Mouse (Mus musculus) adrenal gland, postnatal 14 days (tissue): ENCODE results near the gene Ildr1. TPM values are rescaled to one million over a fixed set of nuclear protein-coding genes. Genes with fewer than 3 reads are reported as not detected.

Experiments used
- DNase-seq: peaks from one replicate; pipeline ENCODE4 v3.0.0; 2021; ENCODE audit warnings: mixed read lengths
- total RNA-seq: library from RNA; stranded (reverse); gene quantifications from 2 replicates; pipeline ENCODE4 v1.2.3, GENCODE M21; 2021

Gene Ildr1
- total RNA-seq, 1 experiment from 2014 or later, result not detected

DNA sequence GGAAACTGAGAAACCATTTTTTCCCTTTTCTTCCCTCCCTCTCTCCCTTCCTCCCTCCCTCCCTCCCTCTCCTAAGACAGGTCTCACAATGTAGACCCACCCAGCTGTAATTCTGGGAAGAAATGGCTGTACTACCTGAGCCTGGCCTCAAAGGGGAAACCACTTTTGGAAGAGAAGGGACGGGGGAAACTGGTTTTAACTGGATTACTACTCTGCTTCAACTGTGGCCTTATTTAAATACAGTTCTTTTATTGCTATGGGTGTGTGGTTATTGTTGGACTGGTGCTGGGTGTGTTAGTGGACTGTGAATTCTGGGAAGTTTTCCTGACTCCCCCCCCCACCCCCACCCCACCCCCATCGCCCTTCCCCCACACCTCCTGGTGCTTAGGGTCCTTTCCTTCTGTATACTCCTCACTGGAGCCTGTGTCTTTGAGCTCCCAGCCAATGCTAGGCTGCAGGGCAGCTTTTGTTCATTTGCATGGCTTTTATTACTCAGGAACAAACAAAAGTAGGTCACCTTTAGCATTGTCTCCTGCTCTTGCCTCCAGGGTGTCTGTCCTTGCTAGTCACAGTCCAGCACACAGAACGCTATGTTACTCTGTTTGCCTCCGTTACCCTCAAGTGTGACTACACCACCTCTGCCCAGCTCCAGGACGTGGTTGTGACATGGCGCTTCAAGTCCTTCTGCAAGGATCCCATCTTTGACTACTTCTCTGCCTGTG lies 14.1 kb downstream of the Ildr1 start:
- no peak for DNase-seq

DNA sequence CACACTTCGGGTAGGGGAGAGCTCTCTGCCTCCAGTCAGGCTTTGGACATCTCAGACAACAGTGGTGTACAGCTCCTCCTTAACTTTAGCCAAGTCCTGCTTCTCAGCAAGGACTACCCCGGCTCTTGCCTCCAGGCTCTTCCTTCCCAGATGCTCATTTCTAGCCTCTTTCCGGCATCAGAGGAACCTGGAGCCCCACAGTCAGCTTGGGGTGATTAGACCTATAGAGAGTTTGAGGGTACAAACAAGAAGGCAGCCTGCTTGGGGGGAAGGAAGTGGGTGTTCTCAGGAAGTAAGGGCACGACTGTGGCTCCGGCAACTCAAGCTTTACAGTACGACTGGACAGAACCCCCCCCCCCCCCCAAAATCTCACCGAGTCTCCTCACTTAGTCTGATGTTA lies 15.0 kb downstream of the Ildr1 start:
- no peak for DNase-seq

- DNase-seq, result no peak
Observed at GRCm38 (mm10) chr16:36709405-36709804, 15.6 kb downstream of the Ildr1 start.

DNA sequence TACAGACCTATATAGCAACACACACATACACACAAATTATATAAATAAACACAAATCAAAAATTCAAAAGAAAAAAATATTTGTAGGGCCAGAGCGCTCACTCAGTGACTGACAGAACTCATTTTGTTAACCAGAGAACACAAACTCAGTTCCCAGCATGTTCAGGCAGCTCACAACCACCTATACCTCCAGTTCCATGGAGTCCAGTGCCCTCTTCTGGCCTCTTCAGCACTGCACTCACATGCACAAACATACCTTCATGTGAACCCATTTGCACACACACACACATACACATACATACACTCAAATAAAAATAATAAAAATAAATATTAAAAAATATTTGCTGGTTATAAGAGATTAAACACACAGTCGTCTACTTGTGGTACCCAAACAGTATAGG lies 17.0 kb downstream of the Ildr1 start:
- no peak for DNase-seq

DNA sequence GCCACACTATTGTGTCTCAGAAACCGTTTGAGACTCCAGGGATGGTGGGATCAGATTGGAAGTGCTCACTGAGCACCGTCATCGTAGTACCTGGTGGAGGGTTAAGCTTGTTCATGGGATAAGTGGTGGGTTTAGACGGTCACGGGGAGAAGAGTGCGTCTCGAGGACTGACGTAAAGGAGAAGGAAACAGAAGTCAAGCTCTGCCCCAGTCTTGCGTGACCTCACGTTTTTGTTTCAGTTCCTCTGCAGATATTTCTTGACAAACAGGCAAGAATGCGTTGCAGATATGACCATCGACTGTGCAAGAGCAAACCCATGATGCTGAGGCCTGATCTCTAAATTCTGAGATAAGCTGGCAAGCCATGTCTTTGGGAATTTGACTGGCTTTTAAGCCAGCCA lies 18.0 kb downstream of the Ildr1 start:
- DNase-seq, result no peak

DNA sequence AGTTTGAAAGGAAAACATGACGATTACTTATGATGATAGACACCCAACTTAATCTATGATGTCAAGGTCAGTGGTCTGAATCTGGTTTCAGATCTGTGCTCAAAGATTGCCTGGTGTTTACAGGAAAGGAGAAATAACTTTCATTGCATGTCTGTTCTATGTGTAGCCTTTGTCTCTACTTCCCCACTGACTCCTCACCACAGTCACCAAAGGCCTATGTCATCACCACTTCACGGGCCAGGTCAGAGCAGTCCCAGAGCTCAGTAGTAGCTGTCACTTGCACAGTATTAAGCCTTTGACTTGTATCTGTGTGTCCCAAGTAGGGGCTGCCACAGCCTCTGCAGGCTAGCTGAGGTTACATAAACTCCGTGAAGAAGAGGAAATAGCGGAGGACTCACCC lies 23.7 kb downstream of the Ildr1 start:
- DNase-seq, result no peak

DNA sequence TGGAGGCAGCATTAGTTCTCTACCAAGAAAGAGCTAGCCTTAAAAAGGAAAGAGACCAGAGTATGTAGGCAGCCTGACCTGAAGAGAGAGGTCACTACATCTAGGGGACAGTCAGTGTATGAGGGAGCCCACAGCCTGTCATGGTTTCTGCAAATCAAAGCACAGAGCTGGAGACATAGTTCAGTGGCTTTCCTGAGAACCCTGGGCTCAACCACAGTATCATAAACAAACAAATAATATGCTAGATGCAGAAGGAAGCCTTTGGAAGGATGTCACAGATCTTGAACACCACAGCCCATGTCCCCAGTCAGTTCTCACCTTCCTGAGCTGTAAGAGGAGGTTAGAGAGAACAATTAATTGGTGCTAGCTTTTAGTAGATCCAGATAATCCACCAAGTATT lies 24.9 kb downstream of the Ildr1 start:
- DNase-seq, result no peak

DNA sequence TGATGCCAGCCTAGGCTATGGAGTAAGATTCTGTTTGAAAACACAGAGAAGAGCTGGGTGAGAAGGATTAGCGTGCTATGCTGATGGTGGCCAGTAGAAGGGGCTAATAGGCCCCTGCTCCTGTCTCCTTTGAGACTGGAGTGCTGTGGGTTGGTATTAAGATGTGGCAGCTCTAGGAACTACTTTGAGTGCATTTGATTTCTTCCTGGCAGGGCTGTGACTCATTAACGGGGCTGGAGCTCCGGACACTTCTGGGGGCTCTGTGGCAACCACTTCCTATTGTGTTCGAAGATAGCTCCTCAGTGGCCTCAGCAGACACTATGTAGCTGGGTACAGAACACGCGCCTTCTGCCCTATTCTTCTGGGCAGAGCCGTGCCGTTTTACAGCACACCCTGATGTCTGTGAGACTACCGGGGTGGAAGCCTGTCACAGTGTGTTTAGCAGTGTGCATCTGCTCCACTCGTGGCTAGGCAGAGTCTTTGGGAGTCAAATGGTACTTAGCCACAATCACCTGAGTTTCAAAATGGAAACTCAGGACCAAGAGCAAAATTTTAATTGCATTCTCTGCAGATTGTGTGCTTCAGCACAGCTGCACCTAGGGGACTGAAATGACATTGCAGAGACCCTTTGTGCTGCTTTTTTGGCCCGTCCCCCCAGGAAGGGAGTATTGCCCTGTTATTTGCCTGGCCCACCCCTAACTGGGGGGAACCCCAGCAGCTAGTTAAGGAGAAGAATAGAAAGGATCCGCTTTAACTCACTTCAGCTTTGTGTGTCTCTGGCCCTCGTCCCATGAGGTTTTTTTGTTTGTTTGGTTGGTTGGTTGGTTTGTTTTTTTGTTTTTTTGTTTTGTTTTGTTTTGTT lies 26.6 kb downstream of the Ildr1 start:
- DNase-seq, result no peak

- DNase-seq, result no peak
Observed at GRCm38 (mm10) chr16:36722739-36723138, 29.0 kb downstream of the Ildr1 start.

- no peak for DNase-seq
Observed at GRCm38 (mm10) chr16:36723880-36724443, 30.2 kb downstream of the Ildr1 start.

DNA sequence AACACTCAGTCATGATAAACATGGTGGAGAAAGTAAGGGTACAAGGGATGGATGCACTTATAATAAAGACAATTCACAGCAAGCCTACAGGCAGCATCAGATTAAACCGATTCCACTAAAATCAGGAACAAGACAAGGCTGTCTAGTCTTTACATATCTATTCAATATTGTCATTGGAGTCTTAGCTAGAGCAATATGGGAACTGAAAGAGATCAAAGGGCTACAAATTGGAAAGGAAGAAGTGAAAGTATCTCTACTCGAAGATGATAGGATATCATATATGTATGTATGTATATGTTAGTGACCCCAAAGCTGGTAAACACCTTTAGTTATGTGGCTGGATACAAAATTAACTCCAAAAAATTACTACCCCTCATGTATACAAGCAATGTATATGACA lies 35.2 kb downstream of the Ildr1 start:
- no peak for DNase-seq

DNA sequence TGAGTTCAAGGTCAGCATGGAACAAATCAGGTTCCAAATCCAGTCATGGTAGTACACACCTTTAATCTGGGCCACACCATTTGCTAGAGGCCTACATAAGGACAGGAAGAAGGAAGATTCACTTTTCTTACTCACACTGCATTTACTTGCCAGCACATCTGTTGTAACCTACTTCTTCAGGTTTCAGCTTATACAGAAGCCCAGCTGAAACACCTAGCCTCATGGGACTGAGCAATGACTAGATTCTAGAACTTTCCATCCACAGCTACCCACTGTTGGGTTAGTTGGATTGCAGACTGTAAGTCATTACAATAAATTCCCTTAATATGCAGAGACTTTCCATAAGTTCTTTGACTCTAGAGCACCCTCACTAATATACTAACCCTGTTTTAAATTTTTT lies 38.8 kb downstream of the Ildr1 start:
- DNase-seq, result no peak

DNA sequence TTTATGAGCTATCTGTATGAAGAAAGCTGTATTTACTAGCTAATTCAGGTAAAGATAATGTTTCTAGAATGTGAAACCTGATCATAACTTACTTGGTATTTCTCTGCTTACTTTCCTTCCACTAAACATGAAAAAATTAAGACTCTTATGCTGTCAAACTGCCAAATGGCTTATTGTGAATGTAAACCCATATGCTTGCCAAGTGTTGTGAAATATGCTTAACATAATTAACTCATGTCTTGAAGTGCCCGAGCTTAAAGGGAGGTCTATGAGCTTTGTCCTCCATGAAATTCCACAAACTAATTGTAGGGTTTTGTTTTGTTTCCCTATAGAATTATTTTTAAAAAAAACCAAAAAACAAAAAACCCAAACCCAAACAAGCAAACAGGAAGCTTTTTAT lies 40.0 kb downstream of the Ildr1 start:
- DNase-seq, result no peak

- DNase-seq, result no peak
Observed at GRCm38 (mm10) chr16:36735421-36735820, 41.6 kb downstream of the Ildr1 start.

DNA sequence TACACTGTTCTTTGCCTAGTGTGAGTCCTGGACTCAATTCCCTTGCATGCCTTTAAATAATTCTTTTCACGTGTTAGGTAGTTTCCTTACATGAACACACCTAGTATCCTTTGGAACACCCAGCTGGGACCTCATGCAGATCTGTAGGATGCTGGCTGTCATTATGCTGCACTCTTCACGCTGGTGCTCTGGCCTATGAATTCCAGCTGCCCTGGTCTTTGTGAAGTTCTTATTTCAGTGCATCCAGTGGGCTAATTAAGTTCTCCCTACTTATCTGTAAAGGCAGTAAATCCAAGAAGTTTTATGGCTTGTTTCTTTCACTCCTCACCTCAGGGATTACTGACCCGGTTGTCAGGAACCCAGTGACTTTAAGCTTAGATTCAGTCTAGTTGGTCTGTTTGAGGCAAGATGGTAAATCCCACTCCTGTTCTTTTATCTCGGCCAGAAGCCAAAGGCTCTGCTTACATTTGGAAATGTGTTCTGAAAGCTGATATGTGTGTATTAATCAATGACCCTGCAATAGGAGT lies 45.7 kb downstream of the Ildr1 start:
- DNase-seq, result no peak

- DNase-seq, result no peak
Observed at GRCm38 (mm10) chr16:36743580-36743979, 49.8 kb downstream of the Ildr1 start.

GRCm38 (mm10) chr16:36747068-36747467 lies 53.3 kb downstream of the Ildr1 start:
- DNase-seq, result no peak

- no peak for DNase-seq
Observed at GRCm38 (mm10) chr16:36747767-36748166, 54.0 kb downstream of the Ildr1 start.

DNA sequence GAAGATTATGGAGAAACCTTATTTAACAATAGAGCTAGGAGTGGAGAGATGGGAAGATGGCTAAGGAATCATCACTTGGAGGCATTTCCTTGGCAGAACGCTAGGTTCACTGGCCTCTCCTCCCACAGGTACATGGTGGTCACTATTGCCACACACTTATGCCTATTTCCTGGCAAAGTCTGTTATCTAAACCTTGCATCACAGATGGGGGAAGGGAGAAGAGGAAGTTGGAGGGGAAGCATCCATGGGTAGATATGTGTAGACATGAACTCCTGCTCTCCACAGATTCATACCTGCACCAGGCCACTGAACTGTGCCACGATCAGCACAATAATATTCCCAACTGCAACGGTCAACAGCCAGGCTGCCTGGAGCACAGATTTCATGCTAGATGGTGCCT lies 58.2 kb downstream of the Ildr1 start:
- no peak for DNase-seq

GRCm38 (mm10) chr16:36770191-36770771 lies 76.5 kb downstream of the Ildr1 start:
- DNase-seq, result peak; percentile 4

GRCm38 (mm10) chr16:36770830-36771229 lies 77.1 kb downstream of the Ildr1 start:
- DNase-seq, result no peak

DNA sequence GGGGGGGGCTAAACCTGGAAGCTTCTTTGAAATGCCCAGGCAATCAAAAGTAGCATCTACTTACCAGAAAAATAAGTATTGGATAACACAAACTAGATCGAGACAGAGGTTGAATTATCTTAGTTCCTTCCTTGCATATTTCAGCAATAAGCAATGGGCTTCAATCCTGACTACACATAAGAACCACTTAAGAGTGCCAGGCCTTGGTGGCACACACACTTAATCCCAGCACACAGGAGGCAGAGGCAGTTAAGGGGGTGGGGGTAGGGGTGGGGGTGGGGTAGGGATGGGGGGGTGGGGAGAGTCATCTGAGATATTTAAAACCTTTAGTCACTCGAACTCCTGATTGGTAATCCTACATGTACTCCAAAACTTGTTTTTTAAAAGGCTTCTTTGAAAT lies 77.5 kb downstream of the Ildr1 start:
- no peak for DNase-seq

GRCm38 (mm10) chr16:36771703-36772102 lies 77.9 kb downstream of the Ildr1 start:
- DNase-seq, result no peak
